Mouse (Mus musculus): Measurements from ENCODE around the gene Rnf11.
"Not testable (repeated sequence)": the region's sequence is repeated elsewhere in the genome, so short reads cannot be mapped to it uniquely, and the experiment has no call there.

Rnf11 gene

GRCm38 (mm10) chr4:109407701-109408485 lies 76.6 kb downstream of the Rnf11 start:
- DNase-seq = no peak

GRCm38 (mm10) chr4:109407176-109407520 lies 77.4 kb downstream of the Rnf11 start:
- no peak for DNase-seq

DNA sequence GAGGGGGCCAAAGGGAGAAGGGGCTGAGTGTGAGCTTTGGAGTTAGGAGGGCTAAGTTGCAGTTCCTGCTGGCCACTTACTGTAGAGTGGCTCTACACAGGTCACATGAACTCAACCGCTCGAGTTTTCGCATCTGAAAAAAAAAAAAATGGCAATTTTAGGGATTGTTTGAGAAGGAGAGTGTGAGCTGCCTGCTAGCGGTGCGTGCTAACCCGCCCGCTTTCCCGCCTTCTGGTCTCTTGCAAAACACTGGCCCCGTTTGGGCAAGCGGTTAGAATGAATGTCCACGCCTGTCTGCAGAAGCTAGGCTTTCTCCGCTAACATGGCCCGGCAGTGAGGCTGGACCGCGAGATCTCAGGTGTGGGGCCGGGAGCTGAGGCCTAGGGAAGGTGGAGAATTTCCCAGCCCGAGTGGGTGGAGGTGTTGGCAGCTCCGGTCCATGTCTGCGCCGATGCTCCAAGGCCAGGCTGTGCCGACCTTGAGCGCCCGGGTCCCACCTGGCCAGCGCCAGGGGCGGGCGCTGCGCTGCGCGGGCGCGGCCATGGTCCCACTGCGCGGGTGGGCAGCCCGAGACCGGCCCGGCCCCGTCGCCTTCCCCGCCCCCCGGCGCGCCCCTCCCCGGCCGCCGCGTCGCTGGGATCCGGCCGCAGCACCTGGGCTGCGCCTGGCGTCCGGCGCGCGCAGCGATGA lies 77.9 kb downstream of the Rnf11 start, which contains the start of gene Ttc39a:
Gene Ttc39a (plus strand): TSS at position 138 of the 690 bp plus-strand sequence.
- DNase-seq = no peak

- DNase-seq = no peak
These were observed 78.5 kb downstream of the Rnf11 start for GRCm38 (mm10) chr4:109406054-109406485.

DNA sequence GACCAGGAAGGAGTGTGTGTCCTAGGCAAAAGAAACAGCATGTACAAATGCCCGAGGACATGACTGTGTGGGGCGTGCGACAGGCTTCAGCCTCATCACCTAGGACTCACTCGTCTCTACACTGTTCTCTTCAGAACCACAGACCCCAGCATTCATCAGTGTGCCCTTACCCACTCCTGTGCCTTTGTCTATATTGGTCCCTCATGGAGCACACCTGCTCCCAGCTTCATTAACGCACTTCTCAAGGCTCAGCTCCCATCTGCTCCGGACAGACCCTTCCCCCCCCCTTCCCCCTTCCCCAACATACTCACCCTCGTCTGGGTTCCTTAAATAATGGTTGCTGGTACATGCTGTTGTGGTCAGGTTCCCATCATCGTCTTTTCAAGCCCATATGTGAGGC lies 79.1 kb downstream of the Rnf11 start:
- no peak for DNase-seq

GRCm38 (mm10) chr4:109404908-109405307 lies 79.6 kb downstream of the Rnf11 start:
- DNase-seq = not testable (repeated sequence)

DNA sequence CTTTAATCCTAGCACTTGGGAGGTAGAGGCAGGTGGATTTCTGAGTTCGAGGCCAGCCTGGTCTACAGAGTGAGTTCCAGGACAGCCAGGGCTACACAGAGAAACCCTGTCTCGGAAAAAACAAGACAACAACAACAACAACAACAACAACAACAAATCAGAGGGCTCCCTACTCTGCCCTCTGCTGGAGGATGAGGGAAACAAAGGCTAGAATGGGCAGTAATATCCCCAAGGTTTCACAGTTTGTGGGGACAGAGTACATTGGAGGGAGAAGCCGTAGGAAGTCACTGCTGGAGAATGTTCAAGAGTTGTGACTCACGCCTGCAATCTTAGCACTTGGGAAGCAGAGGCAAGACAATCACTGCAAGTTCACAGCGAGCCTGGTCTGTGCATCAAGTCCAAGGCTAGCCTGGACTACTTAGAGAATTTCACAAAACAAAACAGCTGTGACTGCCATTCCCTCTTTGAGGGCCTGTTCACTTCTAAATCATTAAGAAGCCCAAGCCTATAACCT lies 83.3 kb downstream of the Rnf11 start:
- DNase-seq = no peak
